Mouse (Mus musculus) megakaryocyte progenitor cell, adult 5-6 weeks (primary cell): ENCODE data around the gene Sec14l4. TPM values are rescaled to one million over a fixed set of nuclear protein-coding genes. Genes with fewer than 3 reads are reported as not detected.

ENCODE experiments used
- ATAC-seq: replicated peaks from 2 replicates; pipeline ENCODE4 v1.8.0; 2016; ENCODE audit warnings: mild to moderate bottlenecking, moderate TSS enrichment, inconsistent platforms; ENCODE audit not compliant: poor library complexity
- total RNA-seq, 2 experiments: library from RNA; stranded (forward) in 1 of 2; stranded (reverse) in 1 of 2; fragments of 157-497, 149-512 nt in 1 of 2; fragments of 200-1000 nt in 1 of 2; gene quantifications; 2 replicates each; pipeline versions ENCODE4 v1.2.3 to v1.2.4; 2015 to 2017

The Sec14l4 gene
- total RNA-seq, 2 experiments from 2014 or later = not detected

DNA sequence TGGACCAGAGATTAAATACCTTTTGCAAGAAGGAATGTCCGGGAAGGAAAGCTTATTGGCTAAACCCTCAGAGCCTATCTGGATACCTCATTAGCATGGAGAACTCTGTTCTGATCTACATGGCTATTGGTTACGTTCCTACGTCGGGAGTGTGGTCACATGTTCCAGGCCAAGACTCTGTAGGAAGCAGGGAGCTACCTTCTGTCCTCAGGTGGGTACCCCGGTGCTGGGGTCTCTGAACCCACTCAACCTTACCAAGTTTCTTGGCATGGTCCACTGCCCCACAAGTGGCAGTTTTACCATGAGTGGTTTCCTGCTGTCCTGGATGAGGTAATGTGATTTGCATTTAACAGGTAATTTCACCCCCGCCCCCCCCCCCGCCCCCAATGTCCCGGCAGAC lies 4.2 kb upstream of the Sec14l4 start:
- no peak for ATAC-seq

GRCm38 (mm10) chr11:4027561-4028334 lies 3.5 kb upstream of the Sec14l4 start:
- no peak for ATAC-seq

- ATAC-seq = no peak
These were observed 1.9 kb upstream of the Sec14l4 start for GRCm38 (mm10) chr11:4029343-4029742.

DNA sequence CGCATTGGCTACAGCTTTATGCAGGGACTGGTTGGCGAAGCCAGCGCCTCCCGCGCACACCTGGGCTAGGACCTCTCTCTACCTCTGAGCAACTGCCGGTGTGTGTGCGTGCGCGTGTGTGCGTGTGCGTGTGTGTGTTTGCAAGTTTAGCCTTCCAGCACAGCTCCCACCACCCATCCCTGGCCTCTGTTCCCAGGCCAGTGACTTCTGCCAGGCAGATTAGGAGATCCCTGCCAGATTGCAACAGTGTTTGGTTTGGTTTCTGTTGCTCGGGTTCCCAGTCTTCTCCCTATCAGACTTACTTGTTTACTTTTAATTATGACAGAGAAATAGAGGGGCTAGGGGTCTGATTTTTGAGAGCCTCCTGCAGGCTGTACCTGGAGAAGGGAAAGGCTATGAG lies 699 bp downstream of the Sec14l4 start:
- no peak for ATAC-seq

GRCm38 (mm10) chr11:4033471-4033870 lies 2.2 kb downstream of the Sec14l4 start:
- no peak for ATAC-seq

DNA sequence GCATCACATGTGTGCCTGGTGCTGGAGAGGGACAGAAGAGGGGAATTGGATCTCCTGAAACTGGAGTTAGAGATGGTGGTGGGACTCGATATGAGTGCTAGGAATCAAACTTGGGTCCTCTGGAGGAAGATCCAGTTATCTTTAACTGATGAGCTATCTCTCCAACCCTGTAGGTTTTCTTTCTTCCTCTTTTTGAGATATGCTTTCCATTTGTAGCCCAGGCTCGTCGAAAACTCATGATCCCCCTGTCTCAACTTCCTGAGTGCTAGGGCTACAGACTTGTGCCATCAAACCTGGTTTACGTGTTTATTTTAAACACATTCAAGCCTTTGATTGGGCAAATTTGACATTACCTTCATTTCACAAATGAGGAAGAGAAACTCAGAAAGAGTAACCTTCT lies 2.9 kb downstream of the Sec14l4 start:
- ATAC-seq = 0 out of 2 replicates have a peak, but pooled peaks have one; percentile 26

DNA sequence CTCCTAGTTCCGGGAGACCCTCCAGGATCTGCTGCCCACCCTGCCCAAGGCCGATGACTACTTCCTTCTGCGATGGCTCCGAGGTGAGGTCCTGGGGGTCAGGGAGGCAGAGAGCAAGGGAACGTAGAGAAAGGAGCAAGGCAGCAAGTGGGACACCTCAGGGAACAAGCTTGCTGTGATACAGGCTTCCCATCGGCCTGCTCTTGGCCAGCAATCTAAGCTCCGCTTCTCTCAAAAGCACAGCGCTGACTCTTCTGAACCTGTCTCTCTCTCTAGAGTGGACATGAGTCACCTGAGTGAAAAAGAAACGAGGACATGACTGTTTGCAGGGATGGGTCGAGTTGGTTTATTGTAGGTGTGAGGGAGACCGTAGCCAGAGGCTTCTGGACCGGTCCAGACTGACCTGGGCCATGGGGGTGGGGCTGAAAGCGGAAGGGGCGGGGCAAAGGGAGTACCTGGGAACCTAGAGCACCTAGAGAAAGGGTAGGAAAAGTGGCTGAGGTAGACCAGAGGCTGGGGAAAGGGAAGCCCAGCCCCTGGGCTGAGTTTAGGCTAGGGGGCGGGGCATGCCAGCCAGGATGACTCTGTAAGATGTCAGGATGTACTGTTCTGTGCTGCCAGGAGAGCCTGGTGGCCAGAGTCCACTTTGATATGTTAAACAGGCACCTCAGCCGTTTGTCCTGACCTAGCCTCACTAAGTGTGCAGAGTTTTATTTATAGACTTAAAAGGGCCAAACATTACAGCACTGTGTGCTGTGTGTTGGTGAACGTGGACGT lies 4.0 kb downstream of the Sec14l4 start:
- ATAC-seq = no peak

DNA sequence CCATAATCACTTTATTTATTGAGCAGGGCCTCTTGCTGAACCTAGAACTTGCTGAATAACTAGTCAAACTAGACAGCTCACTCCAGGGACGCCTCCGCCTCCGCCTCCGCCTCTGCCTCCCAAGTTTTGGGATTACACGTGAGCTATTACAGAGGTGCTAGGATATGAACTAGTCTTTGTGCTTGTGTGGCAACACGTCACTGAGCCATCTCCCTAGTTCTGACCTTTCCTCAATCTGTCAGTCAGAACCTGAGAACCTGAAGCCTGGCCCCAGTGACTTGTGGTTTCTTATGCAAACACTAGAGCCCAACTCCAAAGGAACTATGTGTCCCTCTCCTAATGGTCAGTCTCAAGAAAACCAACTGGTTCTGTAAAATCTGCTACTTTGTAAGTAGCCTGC lies 4.7 kb downstream of the Sec14l4 start:
- ATAC-seq = no peak

DNA sequence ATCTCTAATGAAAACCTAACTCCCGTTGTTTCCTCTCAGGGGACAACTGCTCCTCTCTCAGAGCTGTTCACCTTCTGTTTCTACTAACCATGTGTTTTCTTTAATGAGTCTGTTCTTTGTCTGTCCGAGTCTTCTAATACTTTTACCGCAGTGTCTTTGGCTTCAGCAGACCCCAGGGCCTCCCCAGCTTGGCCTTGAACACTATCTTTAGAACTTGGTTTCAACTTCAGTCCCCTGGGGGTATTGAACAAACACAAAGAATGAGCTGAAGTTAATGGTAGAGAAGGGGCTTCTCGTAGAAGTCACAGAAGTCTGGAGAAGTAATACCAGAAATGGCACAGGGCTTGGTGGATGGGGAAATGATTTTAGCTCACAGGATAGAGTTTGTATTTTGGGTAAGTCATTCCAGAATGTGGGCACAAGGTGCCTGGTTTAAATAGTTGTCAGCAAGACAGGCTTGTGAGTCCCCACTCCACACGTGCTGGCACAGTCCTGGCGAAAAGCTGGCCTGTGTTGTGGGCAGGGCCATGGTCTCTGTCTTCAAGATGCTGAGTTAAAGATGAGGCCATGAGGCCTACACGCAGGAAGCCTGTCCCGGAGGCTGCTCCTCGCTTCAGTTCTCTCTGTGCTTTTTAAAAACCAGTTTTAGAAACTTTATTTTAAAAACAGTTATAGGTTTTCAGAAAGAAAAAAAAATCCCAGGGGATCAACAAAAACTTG lies 5.3 kb downstream of the Sec14l4 start:
- no peak for ATAC-seq

GRCm38 (mm10) chr11:4039951-4040350 lies 8.7 kb downstream of the Sec14l4 start:
- ATAC-seq = no peak

DNA sequence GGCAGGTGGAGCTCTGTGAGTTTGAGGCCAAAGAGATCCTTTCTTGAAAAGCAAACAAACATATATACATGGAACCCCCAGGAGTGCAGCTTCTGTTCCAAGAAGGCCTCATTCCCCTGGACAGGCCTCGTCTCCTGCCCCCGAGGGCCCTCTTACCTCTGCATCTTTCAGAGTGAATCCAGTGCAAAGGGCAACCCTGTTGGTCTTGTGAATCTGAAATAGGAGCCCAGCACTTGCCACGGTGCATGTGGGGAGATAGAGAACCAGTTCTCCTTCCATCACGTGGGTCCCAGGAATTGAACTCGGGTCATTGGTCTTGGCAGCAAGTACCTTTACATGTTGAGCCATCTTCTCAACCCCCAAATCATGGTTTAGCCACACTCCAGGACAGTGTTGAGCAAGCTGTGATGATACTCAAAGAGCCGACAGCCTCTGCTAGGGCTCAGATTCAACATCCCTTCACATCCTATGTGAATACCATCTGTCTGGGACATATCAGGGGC lies 9.9 kb downstream of the Sec14l4 start:
- ATAC-seq = no peak

- no peak for ATAC-seq
These were observed 11.8 kb downstream of the Sec14l4 start for GRCm38 (mm10) chr11:4043081-4043480.

DNA sequence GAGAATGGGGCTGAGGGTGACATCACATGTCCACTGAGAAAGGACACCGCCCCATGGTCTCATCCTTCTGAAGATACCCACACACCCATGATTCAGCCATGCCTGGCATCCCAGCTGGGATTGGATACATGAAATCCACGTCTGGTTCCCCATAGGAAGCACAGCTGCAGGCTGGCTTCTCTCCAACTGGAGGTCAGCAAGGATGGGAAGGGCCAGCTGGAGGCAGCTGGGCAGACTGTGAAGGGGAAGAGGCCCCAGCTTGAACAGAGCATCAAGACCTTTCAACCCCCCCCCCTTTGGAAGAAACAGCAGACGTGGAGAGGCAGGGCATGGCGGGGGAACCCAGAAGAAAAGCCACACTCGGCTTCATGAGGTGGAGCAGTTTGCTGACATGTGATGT lies 15.3 kb downstream of the Sec14l4 start:
- ATAC-seq = no peak

- ATAC-seq = no peak
These were observed 16.5 kb downstream of the Sec14l4 start for GRCm38 (mm10) chr11:4047766-4048165.

DNA sequence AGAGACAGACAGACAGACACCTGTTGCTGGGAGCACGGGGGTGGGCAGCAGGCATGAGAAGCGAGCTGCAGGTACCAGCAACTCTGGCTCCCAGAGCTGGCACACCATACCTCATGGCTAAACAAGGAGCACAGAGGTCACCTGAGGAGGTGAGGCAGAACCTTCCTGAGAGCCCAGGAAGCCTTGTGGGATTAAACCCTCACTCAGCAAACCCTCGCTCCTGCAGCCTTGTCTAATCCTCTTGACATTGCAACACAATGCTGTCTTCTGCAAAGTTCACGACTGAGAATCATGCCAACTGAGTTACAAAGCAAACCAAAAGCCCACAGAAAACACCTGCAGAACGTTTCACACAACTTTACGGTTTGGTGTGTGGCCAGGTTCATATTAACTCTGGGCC lies 17.2 kb downstream of the Sec14l4 start:
- no peak for ATAC-seq

DNA sequence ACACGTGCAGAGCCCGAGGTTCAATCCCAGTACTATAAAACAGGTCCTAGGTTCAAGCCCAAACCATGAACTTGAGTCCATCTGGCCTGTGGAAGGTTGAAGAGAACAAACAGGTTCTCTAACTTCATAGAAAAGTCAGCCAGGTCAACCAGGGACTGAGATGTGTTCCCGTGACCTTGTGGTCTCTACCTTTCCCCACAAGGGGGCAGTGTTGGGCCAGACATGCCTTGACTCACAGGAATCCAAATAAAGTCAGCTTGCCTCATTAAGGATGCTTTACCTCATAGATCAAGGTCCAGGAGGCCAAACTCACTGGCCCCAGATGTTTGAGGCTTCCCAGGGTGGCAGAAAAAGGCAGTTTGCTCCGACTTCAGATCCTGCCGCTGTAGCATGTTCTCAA lies 22.3 kb downstream of the Sec14l4 start:
- peak; percentile 90 for ATAC-seq

DNA sequence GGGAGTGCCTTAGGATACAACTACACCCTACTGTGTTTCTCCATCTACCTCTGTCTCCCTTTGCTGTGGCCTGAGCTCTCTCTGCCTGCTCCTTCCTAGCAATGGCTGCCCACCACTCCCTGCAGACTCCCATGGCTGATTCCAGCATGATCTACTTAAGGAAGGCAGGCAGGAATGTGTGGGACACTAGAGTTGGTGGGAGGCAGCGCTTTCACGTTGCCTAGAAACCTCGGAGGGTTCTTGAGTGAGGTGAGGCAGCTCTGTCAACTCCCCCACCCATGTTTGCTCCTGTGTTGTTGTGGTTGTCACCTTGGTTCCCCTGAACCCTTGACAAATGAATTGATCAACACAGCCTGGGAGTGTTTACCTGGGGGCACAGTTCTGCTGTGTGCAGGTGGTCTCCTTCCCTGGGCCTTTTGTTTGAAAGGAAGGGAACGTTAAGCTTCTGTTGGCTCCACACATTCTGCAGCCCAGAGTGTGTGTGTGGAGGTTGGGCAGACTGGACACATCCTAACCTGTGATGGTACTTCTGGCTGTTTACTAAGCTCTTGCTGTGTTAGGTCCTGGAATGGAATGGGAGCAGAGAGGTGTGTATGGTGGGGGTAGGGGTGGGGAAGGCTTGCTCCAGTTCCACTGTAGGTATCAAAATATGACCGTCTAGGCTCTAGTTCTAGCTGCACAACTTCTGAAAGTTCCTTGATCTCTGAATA lies 29.8 kb downstream of the Sec14l4 start:
- ATAC-seq = no peak

DNA sequence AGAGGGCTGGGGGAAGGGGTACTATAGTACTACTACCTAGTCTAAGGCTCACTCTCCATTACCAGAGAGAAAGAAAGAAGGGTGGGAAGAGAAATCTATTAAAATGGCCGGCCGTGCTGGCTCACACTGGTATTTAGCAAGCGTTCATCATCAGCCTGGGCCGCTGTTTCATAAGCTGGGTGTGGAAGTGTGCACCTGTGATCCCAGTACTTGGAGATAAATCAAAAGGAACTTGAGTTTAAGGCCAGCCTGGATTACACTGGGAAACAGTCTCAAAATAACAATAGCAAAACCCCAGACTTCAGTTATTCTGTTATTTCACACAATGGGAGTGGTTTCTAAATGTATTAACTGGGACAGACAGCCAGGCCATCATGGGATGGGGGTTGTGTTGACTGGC lies 31.3 kb downstream of the Sec14l4 start:
- no peak for ATAC-seq

- ATAC-seq = no peak
These were observed 31.7 kb downstream of the Sec14l4 start for GRCm38 (mm10) chr11:4062981-4063380.

GRCm38 (mm10) chr11:4064627-4065122 lies 33.4 kb downstream of the Sec14l4 start, which contains the start of gene Sec14l3:
Gene Sec14l3, plus strand, starts transcription at chr11:4064841.
- no peak for ATAC-seq

DNA sequence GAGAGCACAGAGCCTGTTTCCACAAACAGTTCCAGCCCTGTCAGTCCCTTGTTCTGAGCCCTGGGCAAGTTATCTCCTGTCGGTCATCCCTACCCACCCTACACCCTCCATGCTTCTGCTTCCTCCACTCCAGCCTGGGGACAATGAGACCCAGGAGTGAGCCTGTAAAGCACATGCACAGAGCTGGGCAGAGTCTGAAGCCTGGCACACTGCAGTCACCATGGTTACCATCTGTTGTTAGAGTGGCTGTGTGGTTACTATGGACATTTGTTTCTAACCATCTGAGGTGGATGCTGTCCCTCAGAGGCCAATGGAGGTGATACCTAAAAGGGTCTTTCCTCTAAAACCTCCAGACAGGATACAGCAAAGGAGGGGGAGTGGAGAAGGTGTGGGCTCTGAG lies 38.4 kb downstream of the Sec14l4 start:
- no peak for ATAC-seq
